Mouse (Mus musculus) limb, embryonic 12.5 days (tissue): ENCODE data around the gene Neu2. TPM values are rescaled to one million over a fixed set of nuclear protein-coding genes. Genes with fewer than 3 reads are reported as not detected.
"Not testable (repeated sequence)": the region's sequence is repeated elsewhere in the genome, so short reads cannot be mapped to it uniquely, and the experiment has no call there.

Experiments used
- ATAC-seq: fragments of 200-750 bp; cut with Nextera tagmentation; 2 replicates; pipeline ENCODE4 v1.8.0; 2017; ENCODE audit warnings: low read depth, moderate TSS enrichment; ENCODE audit not compliant: insufficient number of reproducible peaks, insufficient read depth, low FRiP score, low TSS enrichment
- H3K27ac ChIP-seq: fragments of 300-500 bp; sonication (generic); 2 replicates; pipeline ENCODE4 v1.5.1; 2016; ENCODE audit warnings: mild to moderate bottlenecking, moderate library complexity
- H3K27me3 ChIP-seq: fragments of 300-500 bp; sonication (generic); 2 replicates; pipeline ENCODE4 v1.6.1; 2016; ENCODE audit warnings: mild to moderate bottlenecking, moderate library complexity
- H3K36me3 ChIP-seq: fragments of 300-500 bp; sonication (generic); 2 replicates; pipeline ENCODE4 v1.6.1; 2016; ENCODE audit warnings: mild to moderate bottlenecking, moderate library complexity
- H3K4me1 ChIP-seq: fragments of 300-500 bp; sonication (generic); replicated peaks from 2 replicates; pipeline ENCODE4 v1.6.1; 2016
- H3K4me2 ChIP-seq: fragments of 300-500 bp; sonication (generic); 2 replicates; pipeline ENCODE4 v1.6.1; 2016; ENCODE audit warnings: mild to moderate bottlenecking, moderate library complexity
- H3K4me3 ChIP-seq: fragments of 300-500 bp; sonication (generic); replicated peaks from 2 replicates; pipeline ENCODE4 v1.5.1; 2016; ENCODE audit warnings: mild to moderate bottlenecking
- H3K9ac ChIP-seq: fragments of 300-500 bp; sonication (generic); replicated peaks from 2 replicates; pipeline ENCODE4 v1.6.1; 2016; ENCODE audit warnings: mild to moderate bottlenecking, moderate library complexity
- H3K9me3 ChIP-seq: fragments of 300-500 bp; sonication (generic); 2 replicates; pipeline ENCODE4 v1.6.1; 2016; ENCODE audit warnings: mild to moderate bottlenecking, moderate library complexity
- WGBS: fragments of 180-500 bp; shearing (Covaris S2); methylation state at CpG from one replicate; pipeline ENCODE4 v1.1.7; 2016; 5-methylcytosine and 5-hydroxymethylcytosine counted together
- polyA plus RNA-seq: library from polyadenylated mRNA; unstranded; fragments of >200 nt; fragmentation: Nextera tagmentation; extraction: Ambion mirVana; gene quantifications from 2 replicates; pipeline ENCODE4 v1.2.1, GENCODE M21; 2016

Neu2 gene
- polyA plus RNA-seq: 0.18 TPM in 1 of 2 replicates, not detected in the other

GRCm38 (mm10) chr1:87509561-87510165, at the start of gene Neu2:
TSS of gene Neu2 (plus strand) at chr1:87509889.
- H3K36me3 ChIP-seq: no peaks in the 10 kb centered on the region
- H3K9me3 ChIP-seq: no peaks in the 10 kb centered on the region
- H3K4me1 ChIP-seq: peaks cover 16% of the 10 kb centered on the region
- peaks cover 65% of the 10 kb centered on the region for H3K27me3 ChIP-seq
- H3K4me3 ChIP-seq: peak within 1 kb of the TSS; percentile 72
- H3K9ac ChIP-seq: peak within 1 kb of the TSS; percentile 64
- H3K4me2 ChIP-seq: peak within 1 kb of the TSS; percentile 99
- no peak for ATAC-seq
- no peak within 1 kb of the TSS for H3K27ac ChIP-seq
- under 1% methylated on average over 56 of the region's 56 CpGs for WGBS

- Histone ChIP-seq H3K4me2 (no peak overlapping the region), H3K9ac (no peak overlapping the region), H3K36me3 (no peaks in the 10 kb centered on the region), H3K27ac (no peak overlapping the region), H3K4me3 (no peak overlapping the region), H3K9me3 (no peaks in the 10 kb centered on the region), H3K27me3 (peaks cover 5% of the 10 kb centered on the region), H3K4me1 (no peaks in the 10 kb centered on the region)
- WGBS: 51% methylated on average over 9 of the region's 9 CpGs
- no peak for ATAC-seq
Observed at GRCm38 (mm10) chr1:87467469-87467868, 42.2 kb upstream of the Neu2 start.

GRCm38 (mm10) chr1:87468321-87468720, 41.4 kb upstream of the Neu2 start:
- Histone ChIP-seq H3K4me3 (no peak overlapping the region), H3K9ac (no peak overlapping the region), H3K9me3 (no peaks in the 10 kb centered on the region), H3K4me1 (no peaks in the 10 kb centered on the region), H3K4me2 (no peak overlapping the region), H3K27me3 (peaks cover 5% of the 10 kb centered on the region), H3K27ac (no peak overlapping the region), H3K36me3 (no peaks in the 10 kb centered on the region)
- ATAC-seq: no peak
- 70% methylated on average over 6 of the region's 6 CpGs for WGBS

- 45% methylated on average over 9 of the region's 10 CpGs for WGBS
- not testable (repeated sequence) for H3K4me2 ChIP-seq, H3K4me3 ChIP-seq, H3K4me1 ChIP-seq, ATAC-seq, H3K9ac ChIP-seq, H3K36me3 ChIP-seq, H3K27ac ChIP-seq, H3K9me3 ChIP-seq
- H3K27me3 ChIP-seq: peaks cover 19% of the 10 kb centered on the region
Observed at GRCm38 (mm10) chr1:87469971-87470370, 39.7 kb upstream of the Neu2 start, which contains the start of gene Snorc. TSS of gene Snorc (plus strand) at chr1:87470271.

- no peak overlapping the region for H3K9ac ChIP-seq
- H3K4me3 ChIP-seq: no peak overlapping the region
- H3K4me2 ChIP-seq: no peak overlapping the region
- 82% methylated on average over 7 of the region's 7 CpGs for WGBS
- no peaks in the 10 kb centered on the region for H3K36me3 ChIP-seq
- H3K27me3 ChIP-seq: peaks cover 37% of the 10 kb centered on the region
- peaks cover 11% of the 10 kb centered on the region for H3K4me1 ChIP-seq
- H3K9me3 ChIP-seq: no peaks in the 10 kb centered on the region
- no peak overlapping the region for H3K27ac ChIP-seq
- ATAC-seq: no peak
Observed at GRCm38 (mm10) chr1:87471914-87472313, 37.8 kb upstream of the Neu2 start.

- no peak overlapping the region for H3K27ac ChIP-seq
- no peak overlapping the region for H3K4me2 ChIP-seq
- no peaks in the 10 kb centered on the region for H3K36me3 ChIP-seq
- peaks cover 44% of the 10 kb centered on the region for H3K27me3 ChIP-seq
- H3K4me1 ChIP-seq: peaks cover 11% of the 10 kb centered on the region
- H3K9ac ChIP-seq: no peak overlapping the region
- H3K9me3 ChIP-seq: no peaks in the 10 kb centered on the region
- H3K4me3 ChIP-seq: no peak overlapping the region
- WGBS: 82% methylated on average over 7 of the region's 7 CpGs
- ATAC-seq: no peak
Observed at GRCm38 (mm10) chr1:87472576-87472975, 37.1 kb upstream of the Neu2 start.

GRCm38 (mm10) chr1:87475076-87475895, 34.4 kb upstream of the Neu2 start:
- no peak overlapping the region for H3K27ac ChIP-seq
- H3K4me1 ChIP-seq: peaks cover 11% of the 10 kb centered on the region
- H3K4me2 ChIP-seq: peak overlapping the region; percentile 82
- peak overlapping the region; percentile 44 for H3K9ac ChIP-seq
- H3K36me3 ChIP-seq: no peaks in the 10 kb centered on the region
- H3K4me3 ChIP-seq: peak overlapping the region; percentile 40
- H3K9me3 ChIP-seq: no peaks in the 10 kb centered on the region
- WGBS: 5% methylated on average over 42 of the region's 42 CpGs
- peaks cover 47% of the 10 kb centered on the region for H3K27me3 ChIP-seq
- ATAC-seq: 0 out of 2 replicates have a peak, but pooled peaks have one; percentile 19

GRCm38 (mm10) chr1:87482546-87482945, 27.1 kb upstream of the Neu2 start:
- Histone ChIP-seq H3K27ac (no peak overlapping the region), H3K9ac (no peak overlapping the region), H3K4me3 (no peak overlapping the region), H3K9me3 (no peaks in the 10 kb centered on the region), H3K36me3 (no peaks in the 10 kb centered on the region), H3K27me3 (peaks cover 6% of the 10 kb centered on the region; the same call in 1 of the 2 replicates), H3K4me2 (no peak overlapping the region), H3K4me1 (0 out of 2 replicates have a peak, but pooled peaks cover 2% of the 10 kb centered on the region)
- WGBS: 79% methylated on average over 4 of the region's 4 CpGs
- ATAC-seq: no peak

GRCm38 (mm10) chr1:87486386-87486785, 23.3 kb upstream of the Neu2 start:
- 71% methylated on average over 6 of the region's 6 CpGs for WGBS
- no peak for ATAC-seq
- Histone ChIP-seq H3K27ac (no peak overlapping the region), H3K4me1 (0 out of 2 replicates have a peak, but pooled peaks cover 2% of the 10 kb centered on the region), H3K4me3 (no peak overlapping the region), H3K27me3 (no peaks in the 10 kb centered on the region), H3K36me3 (no peaks in the 10 kb centered on the region), H3K4me2 (no peak overlapping the region), H3K9me3 (no peaks in the 10 kb centered on the region), H3K9ac (no peak overlapping the region)

- Histone ChIP-seq H3K4me1 (no peaks in the 10 kb centered on the region), H3K9ac (no peak overlapping the region), H3K9me3 (no peaks in the 10 kb centered on the region), H3K27ac (no peak overlapping the region), H3K4me2 (no peak overlapping the region), H3K4me3 (no peak overlapping the region), H3K36me3 (no peaks in the 10 kb centered on the region), H3K27me3 (no peaks in the 10 kb centered on the region; the same call in 1 of the 2 replicates)
- ATAC-seq: no peak
- WGBS: 94% methylated on average over 3 of the region's 3 CpGs
Observed at GRCm38 (mm10) chr1:87492285-87492684, 17.4 kb upstream of the Neu2 start.

- no peaks in the 10 kb centered on the region for H3K36me3 ChIP-seq
- no peaks in the 10 kb centered on the region for H3K9me3 ChIP-seq
- ATAC-seq: no peak
- H3K4me2 ChIP-seq: no peak overlapping the region
- H3K9ac ChIP-seq: no peak overlapping the region
- H3K27me3 ChIP-seq: no peaks in the 10 kb centered on the region; the same call in 1 of the 2 replicates
- H3K4me3 ChIP-seq: no peak overlapping the region
- H3K27ac ChIP-seq: no peak overlapping the region
- no peaks in the 10 kb centered on the region for H3K4me1 ChIP-seq
- 69% methylated on average over 4 of the region's 4 CpGs for WGBS
Observed at GRCm38 (mm10) chr1:87493542-87493941, 16.1 kb upstream of the Neu2 start.
